Mouse (Mus musculus) thymus, postnatal 14 days (tissue): ENCODE data around the gene Slc39a11.

Experiments
- DNase-seq: peaks from one replicate; pipeline ENCODE4 v3.0.0; 2021

Gene Slc39a11

GRCm38 (mm10) chr11:113649353-113650210 is at the start of gene Slc39a11:
Slc39a11 (minus strand) TSS chr11:113650079.
- peak; percentile 84 for DNase-seq

GRCm38 (mm10) chr11:113699643-113700042 is 49.8 kb upstream of the Slc39a11 start:
- no peak for DNase-seq

GRCm38 (mm10) chr11:113698013-113698545 is 48.2 kb upstream of the Slc39a11 start:
- no peak for DNase-seq

GRCm38 (mm10) chr11:113697571-113697970 is 47.7 kb upstream of the Slc39a11 start:
- no peak for DNase-seq

- no peak for DNase-seq
Observed at GRCm38 (mm10) chr11:113691851-113692250, 42.0 kb upstream of the Slc39a11 start.

GRCm38 (mm10) chr11:113691318-113691717 is 41.4 kb upstream of the Slc39a11 start:
- no peak for DNase-seq

GRCm38 (mm10) chr11:113690506-113690905 is 40.6 kb upstream of the Slc39a11 start:
- no peak for DNase-seq

- no peak for DNase-seq
Observed at GRCm38 (mm10) chr11:113687031-113687430, 37.2 kb upstream of the Slc39a11 start.

- DNase-seq = no peak
Observed at GRCm38 (mm10) chr11:113684707-113685426, 35.0 kb upstream of the Slc39a11 start.

- peak; percentile 95 for DNase-seq
Observed at GRCm38 (mm10) chr11:113683957-113684706, 34.3 kb upstream of the Slc39a11 start, which contains the start of the genes Fam104a and D11Wsu47e. Fam104a (minus strand) TSS chr11:113684155. D11Wsu47e (plus strand) TSS chr11:113684412.

- no peak for DNase-seq
Observed at GRCm38 (mm10) chr11:113683627-113683956, 33.7 kb upstream of the Slc39a11 start.

GRCm38 (mm10) chr11:113682897-113683626 is 33.2 kb upstream of the Slc39a11 start:
- DNase-seq = peak; percentile 80

GRCm38 (mm10) chr11:113681979-113682378 is 32.1 kb upstream of the Slc39a11 start:
- no peak for DNase-seq

- DNase-seq = no peak
Observed at GRCm38 (mm10) chr11:113680954-113681353, 31.1 kb upstream of the Slc39a11 start.

- DNase-seq = no peak
Observed at GRCm38 (mm10) chr11:113678373-113678772, 28.5 kb upstream of the Slc39a11 start.

- no peak for DNase-seq
Observed at GRCm38 (mm10) chr11:113677378-113677777, 27.5 kb upstream of the Slc39a11 start.

- DNase-seq = no peak
Observed at GRCm38 (mm10) chr11:113676847-113677246, 27.0 kb upstream of the Slc39a11 start.

GRCm38 (mm10) chr11:113674595-113674994 is 24.7 kb upstream of the Slc39a11 start:
- no peak for DNase-seq

GRCm38 (mm10) chr11:113673614-113674013 is 23.7 kb upstream of the Slc39a11 start:
- no peak for DNase-seq

- DNase-seq = no peak
Observed at GRCm38 (mm10) chr11:113669711-113670110, 19.8 kb upstream of the Slc39a11 start.

GRCm38 (mm10) chr11:113668857-113669256 is 19.0 kb upstream of the Slc39a11 start:
- DNase-seq = no peak

- no peak for DNase-seq
Observed at GRCm38 (mm10) chr11:113667704-113668103, 17.8 kb upstream of the Slc39a11 start.
